Mouse (Mus musculus): ENCODE results near the gene Park7.
"Not testable (repeated sequence)": the region's sequence is repeated elsewhere in the genome, so short reads cannot be mapped to it uniquely, and the experiment has no call there.

Gene Park7

DNA sequence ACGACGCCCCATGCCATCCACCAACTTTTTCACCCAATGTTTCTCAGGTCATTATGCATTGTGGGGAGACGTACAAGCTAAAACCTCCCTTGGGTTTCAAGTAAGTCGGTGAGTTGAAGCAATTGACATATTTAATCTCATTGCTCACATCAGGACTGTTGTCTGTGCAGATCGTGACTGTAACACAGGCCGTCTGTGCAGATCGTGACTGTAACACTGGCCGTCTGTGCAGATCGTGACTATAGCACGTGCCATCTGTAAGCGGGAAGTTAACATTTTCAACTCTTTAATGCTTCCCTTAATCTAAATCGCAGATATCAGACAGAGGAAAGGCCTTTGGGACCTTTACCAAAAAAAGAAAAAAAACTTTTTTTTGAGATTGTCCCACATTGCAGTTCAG, 494 bp downstream of the Park7 start:
- DNase-seq (ENCODE audit: low read depth in 1 of 2, low spot score in 2 of 2): no peak

GRCm38 (mm10) chr4:150910164-150910951, 3.9 kb downstream of the Park7 start:
- no peak for DNase-seq (ENCODE audit: low read depth in 1 of 2, low spot score in 2 of 2)

GRCm38 (mm10) chr4:150909451-150910156, 4.6 kb downstream of the Park7 start:
- peak; percentile 94 to 98 for DNase-seq (ENCODE audit: low read depth in 1 of 2, low spot score in 2 of 2)

DNA sequence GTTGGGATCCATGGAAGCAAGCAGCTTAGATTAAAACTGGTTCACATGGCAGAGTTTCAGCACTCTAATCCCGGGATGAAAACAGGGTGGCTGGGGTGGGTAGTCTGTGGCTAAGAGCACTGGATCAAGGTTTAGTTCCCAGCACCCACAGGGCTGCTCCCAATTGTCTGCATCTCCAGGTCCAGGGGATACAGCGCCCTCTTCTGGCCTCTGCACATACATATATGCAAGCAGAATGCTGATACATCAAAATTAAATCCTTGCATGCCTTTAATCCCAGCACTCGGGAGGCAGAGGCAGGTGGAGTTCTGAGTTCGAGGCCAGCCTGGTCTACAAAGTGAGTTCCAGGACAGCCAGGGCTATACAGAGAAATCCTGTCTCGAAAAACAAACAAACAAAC, 5.7 kb downstream of the Park7 start:
- DNase-seq (ENCODE audit: low read depth in 1 of 2, low spot score in 2 of 2): not testable (repeated sequence)

DNA sequence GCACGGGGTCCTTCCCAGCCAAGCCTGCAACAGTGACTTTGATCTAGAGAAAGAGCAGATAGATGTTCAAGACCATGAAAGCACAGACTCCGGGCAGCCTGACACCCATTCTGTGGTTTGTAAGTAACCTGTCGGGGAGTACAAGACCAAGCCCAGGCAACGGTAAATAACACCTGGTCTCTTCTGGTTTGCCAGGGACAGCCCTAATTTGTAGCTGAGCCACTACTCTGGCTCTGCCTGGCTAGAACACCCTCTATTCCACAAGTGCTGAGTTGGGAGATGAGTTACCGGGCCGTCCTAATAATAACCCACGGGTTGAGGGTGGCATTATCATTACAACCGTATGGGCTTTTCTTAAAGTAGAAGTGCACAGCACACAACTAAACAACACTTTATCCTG, 7.1 kb downstream of the Park7 start:
- DNase-seq (ENCODE audit: low read depth in 1 of 2, low spot score in 2 of 2): no peak

- no peak for DNase-seq (ENCODE audit: low read depth in 1 of 2, low spot score in 2 of 2)
Observed at GRCm38 (mm10) chr4:150903091-150903742, 11.0 kb downstream of the Park7 start.

DNA sequence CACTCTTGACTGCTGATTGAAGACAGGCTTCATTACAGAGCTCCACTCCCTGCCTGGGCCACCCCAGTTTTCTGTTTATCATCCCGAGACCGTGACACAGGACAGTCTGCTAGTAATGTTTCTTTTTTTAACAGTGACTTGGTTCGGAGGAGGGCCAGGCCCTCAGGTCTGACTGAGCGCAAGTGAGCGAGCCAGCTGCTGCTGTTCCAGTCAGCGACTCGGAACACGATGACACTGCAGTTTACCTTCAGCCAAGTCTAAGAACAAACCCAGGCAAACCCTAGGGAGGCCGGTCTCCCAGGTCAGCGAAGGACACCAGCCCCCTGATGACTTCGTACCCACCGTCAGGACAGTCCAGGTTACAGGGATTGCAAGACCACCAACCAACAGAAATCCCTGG, 12.2 kb downstream of the Park7 start:
- no peak for DNase-seq (ENCODE audit: low read depth in 1 of 2, low spot score in 2 of 2)

DNA sequence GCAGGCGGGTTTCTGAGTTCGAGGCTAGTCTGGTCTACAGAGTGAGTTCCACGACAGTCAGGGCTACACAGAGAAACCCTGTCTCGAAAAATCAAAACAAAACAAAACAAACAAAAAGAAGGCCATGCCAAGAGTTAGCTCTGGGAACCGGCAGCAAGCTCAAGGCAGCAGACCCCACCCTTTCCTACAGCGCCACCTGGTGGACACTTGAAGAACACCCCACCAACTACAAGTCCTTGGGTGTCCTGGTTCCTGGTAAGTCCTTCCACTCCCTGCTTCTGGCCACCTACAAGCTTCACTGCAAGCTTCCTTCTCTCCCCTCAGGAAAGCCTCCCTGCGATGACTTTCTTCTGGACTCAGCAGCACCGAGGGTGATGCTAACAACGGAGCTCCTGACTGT, 12.6 kb downstream of the Park7 start:
- peak; percentile 23 to 61 for DNase-seq (ENCODE audit: low read depth in 1 of 2, low spot score in 2 of 2)

- no peak for DNase-seq (ENCODE audit: low read depth in 1 of 2, low spot score in 2 of 2)
Observed at GRCm38 (mm10) chr4:150900486-150900885, 13.8 kb downstream of the Park7 start.

GRCm38 (mm10) chr4:150898716-150899365, 15.4 kb downstream of the Park7 start:
- peak in 1 of 2 experiments; percentile 52 for DNase-seq (ENCODE audit: low read depth in 1 of 2, low spot score in 2 of 2)

DNA sequence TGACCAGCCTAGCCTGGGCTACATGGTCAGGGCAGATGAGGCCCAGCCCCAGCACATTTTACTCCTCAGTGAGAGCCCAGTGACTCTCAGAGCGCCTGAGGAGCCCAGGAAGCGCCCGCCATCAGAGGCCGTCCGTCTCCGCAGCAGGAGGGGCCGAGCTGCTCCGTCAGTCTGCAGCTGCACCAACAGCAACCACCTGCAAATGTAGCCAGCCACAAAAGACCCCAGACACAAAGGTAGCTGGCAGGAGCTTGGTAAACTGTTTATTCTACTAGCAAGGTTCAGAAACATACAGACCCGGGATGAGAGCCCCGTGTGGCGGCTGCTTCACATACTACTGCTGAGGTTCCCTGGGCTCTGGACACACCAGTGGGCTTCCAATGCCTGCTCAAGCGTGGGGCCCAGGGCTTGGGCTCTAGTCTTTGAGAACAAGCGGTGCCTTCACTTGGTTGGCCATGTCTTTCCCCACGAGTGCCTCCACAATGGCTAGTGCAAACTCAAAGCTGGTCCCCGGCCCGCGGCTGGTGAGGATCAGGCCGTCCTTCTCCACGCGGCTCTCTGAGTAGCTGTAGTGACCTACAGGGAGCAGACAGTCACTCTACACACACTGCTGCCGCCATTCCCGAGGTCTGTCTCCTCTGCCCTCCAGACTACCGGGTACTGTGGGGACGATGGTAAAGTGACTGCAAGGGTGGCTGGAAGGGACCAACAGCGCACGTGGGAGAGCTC, 17.2 kb downstream of the Park7 start:
- no peak for DNase-seq (ENCODE audit: low read depth in 1 of 2, low spot score in 2 of 2)

DNA sequence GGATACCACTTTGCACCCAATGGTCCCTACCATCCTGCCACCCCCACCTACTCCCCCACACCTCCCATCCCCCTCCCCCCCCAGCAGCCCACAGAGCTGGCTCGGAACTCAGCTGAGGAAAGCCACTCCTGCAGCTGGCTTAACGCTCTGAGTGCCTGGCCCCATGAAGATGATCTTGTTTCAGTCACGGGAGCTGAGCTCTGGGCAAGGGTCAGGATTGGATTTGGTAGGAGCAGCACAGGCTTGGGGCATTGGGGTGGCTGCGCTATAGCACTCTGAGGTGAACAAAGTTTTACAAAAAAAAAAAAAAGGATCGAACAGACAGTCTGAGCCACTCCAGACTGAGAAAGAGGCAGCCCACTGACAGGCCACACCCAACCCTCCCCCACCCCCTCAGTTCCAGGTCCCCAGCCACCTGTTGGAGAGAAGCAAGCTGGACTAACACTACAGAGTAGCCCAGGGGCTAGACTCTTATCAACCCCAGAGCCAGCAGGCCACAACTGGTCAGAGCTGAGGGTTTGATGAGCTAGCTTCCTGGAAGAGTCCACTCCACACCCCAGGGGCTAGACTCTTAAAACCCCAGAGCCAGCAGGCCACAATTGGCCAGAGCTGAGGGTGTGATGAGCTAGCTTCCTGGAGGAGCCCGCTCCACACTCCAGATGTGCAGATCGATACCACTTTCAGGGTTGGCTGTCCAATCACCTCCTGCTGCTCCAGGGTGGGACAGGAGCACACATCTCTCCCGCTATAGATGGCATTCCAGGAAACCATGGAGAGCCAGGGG, 19.3 kb downstream of the Park7 start:
- no peak for DNase-seq (ENCODE audit: low read depth in 1 of 2, low spot score in 2 of 2)

GRCm38 (mm10) chr4:150891308-150891707, 22.9 kb downstream of the Park7 start:
- no peak for DNase-seq (ENCODE audit: low read depth in 1 of 2, low spot score in 2 of 2)

DNA sequence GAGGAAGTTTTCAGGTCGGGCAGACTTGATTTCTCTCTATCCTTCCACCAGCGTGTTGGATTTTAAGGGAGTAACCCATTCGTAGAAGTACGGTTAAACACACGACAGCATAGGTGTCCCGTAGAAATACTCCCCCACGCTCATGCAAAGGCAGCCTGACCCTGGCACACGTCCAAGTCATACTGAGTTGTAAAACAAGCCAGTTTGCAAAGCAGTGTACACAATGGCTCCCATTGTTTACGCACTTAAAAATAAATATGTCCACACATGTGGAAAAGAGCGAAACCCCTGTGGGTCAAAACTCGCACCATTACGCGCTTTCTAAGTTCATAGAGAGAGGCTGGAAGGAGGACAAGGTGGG, 24.3 kb downstream of the Park7 start:
- no peak for DNase-seq (ENCODE audit: low read depth in 1 of 2, low spot score in 2 of 2)

DNA sequence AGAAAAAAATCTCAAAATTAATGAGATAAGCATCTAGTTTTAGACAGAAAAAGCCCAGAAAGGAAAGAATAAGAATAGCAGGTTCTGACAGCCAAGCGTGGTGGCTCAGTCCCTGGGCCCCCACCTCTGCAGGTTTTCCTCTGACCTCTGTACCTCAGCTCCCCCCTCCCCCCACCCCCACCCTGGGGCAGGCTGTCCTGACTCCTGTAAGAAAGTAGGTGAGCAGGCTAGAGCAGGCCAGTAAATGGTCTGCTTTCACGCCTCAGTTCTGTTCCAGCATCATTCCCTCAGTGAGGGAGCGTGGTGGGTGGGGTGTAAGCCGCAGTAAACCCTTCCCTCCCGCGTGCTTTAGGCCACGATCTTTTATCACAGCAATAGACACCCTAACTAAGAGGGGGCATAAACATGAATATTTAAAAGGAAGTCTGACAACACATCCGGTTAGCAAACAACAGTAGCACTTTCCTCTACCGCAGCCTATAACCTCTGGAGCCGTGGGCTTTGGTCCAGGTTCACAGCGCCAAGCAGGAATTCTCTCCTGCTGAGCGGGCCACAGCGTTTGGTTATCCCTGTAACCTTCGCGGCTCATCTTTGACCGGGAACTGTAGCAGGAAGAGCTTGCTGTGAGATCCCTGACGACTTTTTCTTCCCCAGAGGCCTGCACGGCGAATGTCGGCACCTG, 24.8 kb downstream of the Park7 start:
- no peak for DNase-seq (ENCODE audit: low read depth in 1 of 2, low spot score in 2 of 2)

GRCm38 (mm10) chr4:150888492-150888891, 25.7 kb downstream of the Park7 start:
- no peak for DNase-seq (ENCODE audit: low read depth in 1 of 2, low spot score in 2 of 2)

DNA sequence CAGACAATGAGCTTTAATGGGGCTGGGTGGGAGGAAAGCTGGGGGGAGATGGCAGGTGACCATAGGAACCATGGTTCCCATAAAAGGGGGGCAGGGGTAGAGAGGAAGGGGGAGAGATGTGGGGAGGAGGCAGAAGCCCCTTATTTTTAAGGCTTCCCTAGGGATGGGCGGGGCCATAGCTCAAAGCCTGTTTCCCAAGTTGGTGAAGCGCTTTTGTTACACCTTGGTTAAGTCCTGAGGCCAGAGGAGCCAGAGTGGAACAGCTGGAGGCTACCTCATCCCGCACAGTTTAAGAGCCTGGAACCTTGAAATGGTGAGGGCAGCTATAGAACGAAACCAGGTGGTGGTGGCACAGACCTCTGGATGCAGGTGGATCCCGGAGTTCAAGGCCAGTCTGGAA, 26.3 kb downstream of the Park7 start:
- DNase-seq (ENCODE audit: low read depth in 1 of 2, low spot score in 2 of 2): no peak

DNA sequence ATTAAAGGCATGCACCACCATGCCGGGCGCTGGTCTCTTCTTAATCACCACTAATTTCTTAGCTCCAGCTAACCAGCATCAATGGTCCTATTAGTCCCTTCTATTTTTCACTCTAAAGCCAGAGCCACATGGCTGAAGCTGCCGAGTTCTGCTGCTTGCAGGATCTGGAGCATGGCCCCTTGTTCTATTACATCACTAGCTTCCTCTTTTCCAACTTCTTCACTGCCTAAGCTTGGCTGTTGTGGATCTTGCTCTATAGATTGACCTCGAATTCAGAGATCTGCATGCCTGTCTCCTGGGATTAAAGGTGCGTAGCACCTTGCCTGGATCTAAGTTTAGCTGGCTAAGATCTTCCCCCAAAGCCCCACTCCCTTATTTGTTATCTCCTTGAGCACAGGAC, 31.6 kb downstream of the Park7 start:
- no peak for DNase-seq (ENCODE audit: low read depth in 1 of 2, low spot score in 2 of 2)

DNA sequence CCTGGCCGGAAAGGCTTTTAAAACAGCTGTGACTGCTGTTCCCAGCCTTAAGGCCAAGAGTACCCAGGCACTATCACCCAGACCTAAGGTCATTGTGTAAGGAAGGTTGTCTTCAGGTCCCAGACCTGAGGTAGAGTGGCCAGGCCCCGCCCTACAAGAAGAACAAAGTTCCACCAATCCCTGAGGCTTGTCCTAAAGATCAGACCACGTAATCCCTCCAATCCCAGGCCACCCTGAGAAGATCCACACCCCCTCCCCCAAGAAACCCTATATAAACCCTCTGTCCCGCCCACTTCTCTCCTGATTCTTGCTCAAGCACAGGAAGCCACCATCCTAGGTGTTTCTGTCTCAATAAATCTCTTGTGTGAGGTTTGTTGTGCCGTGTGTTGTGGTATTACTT, 33.9 kb downstream of the Park7 start:
- no peak for DNase-seq (ENCODE audit: low read depth in 1 of 2, low spot score in 2 of 2)

DNA sequence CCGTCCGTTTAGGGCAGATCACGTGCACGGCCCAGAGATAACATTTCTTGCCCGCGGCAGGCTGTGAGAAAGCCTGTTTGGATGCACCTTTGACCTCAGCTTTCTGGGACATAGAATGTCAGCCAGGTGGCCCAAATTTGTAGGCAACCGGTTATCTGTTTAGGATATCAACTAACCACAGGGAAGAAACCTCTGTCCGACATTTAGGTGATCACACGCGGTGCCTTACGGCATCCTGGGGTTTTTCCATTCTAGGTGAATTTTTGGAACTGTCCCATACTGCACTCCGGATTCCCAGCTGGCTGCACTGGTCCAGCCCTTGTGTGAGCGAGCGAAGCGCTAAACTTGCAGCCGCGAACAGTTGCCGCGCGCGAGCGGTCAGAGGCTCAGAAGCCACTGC, 34.6 kb downstream of the Park7 start:
- DNase-seq (ENCODE audit: low read depth in 1 of 2, low spot score in 2 of 2): no peak
